Mouse (Mus musculus): ENCODE results near the gene Olfr1369-ps1.

- TF ChIP-seq CTCF (conservative IDR thresholded peaks at IDR 0.05; ENCODE audit: insufficient read depth, insufficient read length, low read depth, low read length) (no peak), POLR2A (IDR thresholded peaks at IDR 0.05; ENCODE audit: low read depth, low read length) (no peak)
These were observed 49.6 kb downstream of the Olfr1369-ps1 start for GRCm38 (mm10) chr13:21160657-21161590.
